Mouse (Mus musculus): ENCODE measurements around the gene Kalrn. TPM values are rescaled to one million over a fixed set of nuclear protein-coding genes. Genes with fewer than 3 reads are reported as not detected.

Kalrn gene
- polyA plus RNA-seq, 1 experiment from 2014 or later: 22.1 TPM

DNA sequence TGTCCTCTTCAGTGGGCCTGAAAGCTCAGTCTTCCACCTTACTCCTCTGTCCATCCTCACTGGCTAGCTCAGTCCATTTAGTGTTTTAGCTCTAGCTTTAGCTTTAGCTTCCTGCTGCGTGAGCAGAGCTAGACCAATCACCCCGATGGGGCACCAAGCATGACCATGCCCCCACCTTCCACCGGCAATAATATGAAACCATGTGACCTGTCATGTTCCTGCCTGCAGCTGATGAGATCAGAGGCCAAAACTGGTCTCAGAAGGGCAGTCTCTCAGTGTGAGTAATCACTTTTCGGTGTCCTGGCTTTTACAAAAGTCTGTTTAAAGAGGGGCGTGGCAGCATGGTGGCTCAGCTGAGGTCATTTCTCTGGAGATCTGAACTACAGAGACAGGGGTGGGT is 364.6 kb downstream of the Kalrn start:
- Histone ChIP-seq H3K4me2 (replicated peaks; ENCODE audit: low read depth, low read length) (no peak overlapping the region), H3K9ac (replicated peaks; ENCODE audit: low read depth, low read length) (no peak overlapping the region), H3K4me1 (ENCODE audit: control insufficient read depth, insufficient read depth, low read length) (no peaks in the 10 kb centered on the region), H3K27me3 (ENCODE audit: control insufficient read depth, insufficient read depth, low read length) (no peaks in the 10 kb centered on the region), H3K36me3 (ENCODE audit: control insufficient read depth, insufficient read depth, low read length) (peaks cover 17% of the 10 kb centered on the region), H3K27ac (ENCODE audit: low read length) (no peak overlapping the region), H3K9me3 (ENCODE audit: control insufficient read depth, low read depth, low read length) (no peaks in the 10 kb centered on the region), H3K4me3 (ENCODE audit: low read depth, low read length) (no peak overlapping the region)
- WGBS: 48% methylated on average over 5 of the region's 5 CpGs
- no peak for ATAC-seq (ENCODE audit: insufficient number of reproducible peaks, insufficient read depth, low FRiP score, low read depth)

- no peak for ATAC-seq (ENCODE audit: insufficient number of reproducible peaks, insufficient read depth, low FRiP score, low read depth)
- H3K27ac ChIP-seq (ENCODE audit: low read length): no peak overlapping the region
- WGBS: 87% methylated on average over 5 of the region's 5 CpGs
- no peak overlapping the region for H3K4me2 ChIP-seq (replicated peaks; ENCODE audit: low read depth, low read length)
- H3K27me3 ChIP-seq (ENCODE audit: control insufficient read depth, insufficient read depth, low read length): no peaks in the 10 kb centered on the region
- H3K4me1 ChIP-seq (ENCODE audit: control insufficient read depth, insufficient read depth, low read length): no peaks in the 10 kb centered on the region
- peaks cover 22% of the 10 kb centered on the region for H3K36me3 ChIP-seq (ENCODE audit: control insufficient read depth, insufficient read depth, low read length)
- no peak overlapping the region for H3K9ac ChIP-seq (replicated peaks; ENCODE audit: low read depth, low read length)
- no peak overlapping the region for H3K4me3 ChIP-seq (ENCODE audit: low read depth, low read length)
- H3K9me3 ChIP-seq (ENCODE audit: control insufficient read depth, low read depth, low read length): no peaks in the 10 kb centered on the region
These were observed 365.4 kb downstream of the Kalrn start for GRCm38 (mm10) chr16:34207972-34208371.

GRCm38 (mm10) chr16:34204527-34205139 is 368.7 kb downstream of the Kalrn start:
- Histone ChIP-seq H3K9me3 (ENCODE audit: control insufficient read depth, low read depth, low read length) (no peaks in the 10 kb centered on the region), H3K36me3 (ENCODE audit: control insufficient read depth, insufficient read depth, low read length) (peaks cover 12% of the 10 kb centered on the region), H3K27me3 (ENCODE audit: control insufficient read depth, insufficient read depth, low read length) (no peaks in the 10 kb centered on the region), H3K4me2 (replicated peaks; ENCODE audit: low read depth, low read length) (no peak overlapping the region), H3K4me1 (ENCODE audit: control insufficient read depth, insufficient read depth, low read length) (no peaks in the 10 kb centered on the region), H3K9ac (replicated peaks; ENCODE audit: low read depth, low read length) (no peak overlapping the region), H3K4me3 (ENCODE audit: low read depth, low read length) (no peak overlapping the region), H3K27ac (ENCODE audit: low read length) (no peak overlapping the region)
- 86% methylated on average over 13 of the region's 13 CpGs for WGBS
- ATAC-seq (ENCODE audit: insufficient number of reproducible peaks, insufficient read depth, low FRiP score, low read depth): no peak

- no peaks in the 10 kb centered on the region for H3K4me1 ChIP-seq (ENCODE audit: control insufficient read depth, insufficient read depth, low read length)
- H3K27ac ChIP-seq (ENCODE audit: low read length): no peak overlapping the region
- H3K9me3 ChIP-seq (ENCODE audit: control insufficient read depth, low read depth, low read length): no peaks in the 10 kb centered on the region
- no peak overlapping the region for H3K4me2 ChIP-seq (replicated peaks; ENCODE audit: low read depth, low read length)
- no peak overlapping the region for H3K4me3 ChIP-seq (ENCODE audit: low read depth, low read length)
- no peak for ATAC-seq (ENCODE audit: insufficient number of reproducible peaks, insufficient read depth, low FRiP score, low read depth)
- no peaks in the 10 kb centered on the region for H3K27me3 ChIP-seq (ENCODE audit: control insufficient read depth, insufficient read depth, low read length)
- WGBS: 80% methylated on average over 6 of the region's 6 CpGs
- H3K36me3 ChIP-seq (ENCODE audit: control insufficient read depth, insufficient read depth, low read length): peaks cover 15% of the 10 kb centered on the region
- H3K9ac ChIP-seq (replicated peaks; ENCODE audit: low read depth, low read length): no peak overlapping the region
These were observed 373.8 kb downstream of the Kalrn start for GRCm38 (mm10) chr16:34199543-34199942.

GRCm38 (mm10) chr16:34192959-34193842 is 380.1 kb downstream of the Kalrn start:
- H3K4me3 ChIP-seq (ENCODE audit: low read depth, low read length): no peak overlapping the region
- WGBS: 51% methylated on average over 10 of the region's 10 CpGs
- ATAC-seq (ENCODE audit: insufficient number of reproducible peaks, insufficient read depth, low FRiP score, low read depth): no peak
- H3K4me2 ChIP-seq (replicated peaks; ENCODE audit: low read depth, low read length): no peak overlapping the region
- no peak overlapping the region for H3K9ac ChIP-seq (replicated peaks; ENCODE audit: low read depth, low read length)
- no peaks in the 10 kb centered on the region for H3K27me3 ChIP-seq (ENCODE audit: control insufficient read depth, insufficient read depth, low read length)
- H3K4me1 ChIP-seq (ENCODE audit: control insufficient read depth, insufficient read depth, low read length): no peaks in the 10 kb centered on the region
- no peak overlapping the region for H3K27ac ChIP-seq (ENCODE audit: low read length)
- H3K9me3 ChIP-seq (ENCODE audit: control insufficient read depth, low read depth, low read length): no peaks in the 10 kb centered on the region
- H3K36me3 ChIP-seq (ENCODE audit: control insufficient read depth, insufficient read depth, low read length): peaks cover 10% of the 10 kb centered on the region

- Histone ChIP-seq H3K27ac (ENCODE audit: low read length) (no peak overlapping the region), H3K4me1 (ENCODE audit: control insufficient read depth, insufficient read depth, low read length) (no peaks in the 10 kb centered on the region), H3K4me2 (replicated peaks; ENCODE audit: low read depth, low read length) (no peak overlapping the region), H3K9me3 (ENCODE audit: control insufficient read depth, low read depth, low read length) (no peaks in the 10 kb centered on the region), H3K4me3 (ENCODE audit: low read depth, low read length) (no peak overlapping the region), H3K36me3 (ENCODE audit: control insufficient read depth, insufficient read depth, low read length) (peaks cover 3% of the 10 kb centered on the region; the same call in 1 of the 2 replicates), H3K9ac (replicated peaks; ENCODE audit: low read depth, low read length) (no peak overlapping the region), H3K27me3 (ENCODE audit: control insufficient read depth, insufficient read depth, low read length) (no peaks in the 10 kb centered on the region)
- no peak for ATAC-seq (ENCODE audit: insufficient number of reproducible peaks, insufficient read depth, low FRiP score, low read depth)
- 63% methylated on average over 3 of the region's 3 CpGs for WGBS
These were observed 388.6 kb downstream of the Kalrn start for GRCm38 (mm10) chr16:34184721-34185120.

GRCm38 (mm10) chr16:34183186-34183585 is 390.1 kb downstream of the Kalrn start:
- no peak overlapping the region for H3K4me2 ChIP-seq (replicated peaks; ENCODE audit: low read depth, low read length)
- H3K9me3 ChIP-seq (ENCODE audit: control insufficient read depth, low read depth, low read length): no peaks in the 10 kb centered on the region
- no peak overlapping the region for H3K9ac ChIP-seq (replicated peaks; ENCODE audit: low read depth, low read length)
- H3K36me3 ChIP-seq (ENCODE audit: control insufficient read depth, insufficient read depth, low read length): peaks cover 3% of the 10 kb centered on the region
- H3K4me3 ChIP-seq (ENCODE audit: low read depth, low read length): no peak overlapping the region
- no peak overlapping the region for H3K27ac ChIP-seq (ENCODE audit: low read length)
- 79% methylated on average over 4 of the region's 4 CpGs for WGBS
- ATAC-seq (ENCODE audit: insufficient number of reproducible peaks, insufficient read depth, low FRiP score, low read depth): no peak
- no peaks in the 10 kb centered on the region for H3K4me1 ChIP-seq (ENCODE audit: control insufficient read depth, insufficient read depth, low read length)
- no peaks in the 10 kb centered on the region for H3K27me3 ChIP-seq (ENCODE audit: control insufficient read depth, insufficient read depth, low read length)

GRCm38 (mm10) chr16:34175625-34176024 is 397.7 kb downstream of the Kalrn start:
- H3K9ac ChIP-seq (replicated peaks; ENCODE audit: low read depth, low read length): no peak overlapping the region
- H3K4me2 ChIP-seq (replicated peaks; ENCODE audit: low read depth, low read length): no peak overlapping the region
- H3K27ac ChIP-seq (ENCODE audit: low read length): no peak overlapping the region
- no peak for ATAC-seq (ENCODE audit: insufficient number of reproducible peaks, insufficient read depth, low FRiP score, low read depth)
- H3K4me1 ChIP-seq (ENCODE audit: control insufficient read depth, insufficient read depth, low read length): no peaks in the 10 kb centered on the region
- peaks cover 33% of the 10 kb centered on the region for H3K36me3 ChIP-seq (ENCODE audit: control insufficient read depth, insufficient read depth, low read length)
- 90% methylated on average over 4 of the region's 4 CpGs for WGBS
- no peaks in the 10 kb centered on the region for H3K9me3 ChIP-seq (ENCODE audit: control insufficient read depth, low read depth, low read length)
- no peaks in the 10 kb centered on the region for H3K27me3 ChIP-seq (ENCODE audit: control insufficient read depth, insufficient read depth, low read length)
- no peak overlapping the region for H3K4me3 ChIP-seq (ENCODE audit: low read depth, low read length)
